Mouse (Mus musculus) C2C12 (cell line): ENCODE results near the gene Mmel1. TPM values are rescaled to one million over a fixed set of nuclear protein-coding genes. Genes with fewer than 3 reads are reported as not detected.

Experiments used
- H3K27me3 ChIP-seq: one replicate; pipeline ENCODE4 v1.6.1; 2011; ENCODE audit not compliant: control insufficient read depth, insufficient read depth, insufficient read length
- H3K36me3 ChIP-seq: one replicate; pipeline ENCODE4 v1.6.1; 2011; ENCODE audit not compliant: control insufficient read depth, insufficient read depth
- H3K4me3 ChIP-seq: one replicate; pipeline ENCODE4 v1.5.1; 2011; ENCODE audit warnings: mild to moderate bottlenecking, control low read depth; ENCODE audit not compliant: poor library complexity, insufficient read depth, severe bottlenecking
- H3K79me2 ChIP-seq: one replicate; pipeline ENCODE4 v1.6.1; 2011; ENCODE audit not compliant: control insufficient read depth, insufficient read depth
- H3K79me3 ChIP-seq: one replicate; pipeline ENCODE4 v1.6.1; 2011; ENCODE audit warnings: low read depth, control low read depth
- H3ac ChIP-seq: one replicate; pipeline ENCODE3; 2011; ENCODE audit warnings: low read depth; ENCODE audit not compliant: control insufficient read depth, insufficient read length
- CEBPB ChIP-seq: IDR thresholded peaks from one replicate; pipeline ENCODE4 v1.6.1; 2011; ENCODE audit warnings: low read depth, mild to moderate bottlenecking, control low read depth, moderate library complexity
- CTCF ChIP-seq: IDR thresholded peaks from one replicate; pipeline ENCODE4 v1.5.1; 2011; ENCODE audit not compliant: control insufficient read depth, insufficient read depth, insufficient read length
- FOSL1 ChIP-seq: IDR thresholded peaks from one replicate; pipeline ENCODE4 v1.8.0; 2011; ENCODE audit warnings: mild to moderate bottlenecking, low read length; ENCODE audit not compliant: poor library complexity, insufficient read depth, severe bottlenecking
- MAX ChIP-seq: IDR thresholded peaks from one replicate; pipeline ENCODE4 v1.6.1; 2011; ENCODE audit warnings: mild to moderate bottlenecking, control low read depth
- MYOD1 ChIP-seq: IDR thresholded peaks from one replicate; pipeline ENCODE4 v1.6.1; 2011; ENCODE audit warnings: low read depth; ENCODE audit not compliant: control insufficient read depth, insufficient read length
- MYOG ChIP-seq: IDR thresholded peaks from one replicate; pipeline ENCODE4 v1.6.1; 2011; ENCODE audit not compliant: control insufficient read depth, insufficient read length; ENCODE audit errors: extremely low read depth
- USF1 ChIP-seq: IDR thresholded peaks from one replicate; pipeline ENCODE4 v1.6.1; 2011; ENCODE audit warnings: low read depth, mild to moderate bottlenecking, control low read depth, moderate library complexity
- polyA plus RNA-seq: library from polyadenylated mRNA; unstranded; fragments of >200 nt; fragmentation: generic; extraction: Trizol; gene quantifications from one replicate; pipeline ENCODE4 v1.2.1, GENCODE M21; 2012; ENCODE audit warnings: missing spikeins

The Mmel1 gene
- polyA plus RNA-seq, 1 experiment: 0.04 TPM

- H3K79me2 ChIP-seq: no peaks in the 10 kb centered on the region
- no peak overlapping the region for H3ac ChIP-seq
- TF ChIP-seq MAX: no peak
- no peak for TF ChIP-seq FOSL1
- no peak for TF ChIP-seq CTCF
- no peak for TF ChIP-seq CEBPB
- TF ChIP-seq MYOG: no peak
- TF ChIP-seq MYOD1: no peak
- no peak for TF ChIP-seq USF1
- H3K4me3 ChIP-seq: no peak overlapping the region
- no peaks in the 10 kb centered on the region for H3K36me3 ChIP-seq
- peaks cover 10% of the 10 kb centered on the region for H3K27me3 ChIP-seq
- H3K79me3 ChIP-seq: no peaks in the 10 kb centered on the region
These were observed 47.3 kb downstream of the Mmel1 start for GRCm38 (mm10) chr4:154916662-154917061.

- Histone ChIP-seq H3K36me3 (no peaks in the 10 kb centered on the region), H3K4me3 (no peak overlapping the region), H3ac (no peak overlapping the region), H3K79me3 (no peaks in the 10 kb centered on the region), H3K27me3 (peaks cover 13% of the 10 kb centered on the region), H3K79me2 (no peaks in the 10 kb centered on the region)
- no peak for TF ChIP-seq CTCF
- no peak for TF ChIP-seq CEBPB
- TF ChIP-seq USF1: no peak
- TF ChIP-seq FOSL1: no peak
These were observed 52.9 kb downstream of the Mmel1 start for GRCm38 (mm10) chr4:154922291-154922690.

- H3K79me3 ChIP-seq: no peaks in the 10 kb centered on the region
- no peaks in the 10 kb centered on the region for H3K79me2 ChIP-seq
- TF ChIP-seq MAX: no peak
- no peak for TF ChIP-seq USF1
- no peak for TF ChIP-seq MYOG
- no peak for TF ChIP-seq MYOD1
- no peak for TF ChIP-seq FOSL1
- TF ChIP-seq CEBPB: no peak
- no peak for TF ChIP-seq CTCF
- no peaks in the 10 kb centered on the region for H3K36me3 ChIP-seq
- H3K27me3 ChIP-seq: peaks cover 13% of the 10 kb centered on the region
- H3ac ChIP-seq: no peak overlapping the region
- H3K4me3 ChIP-seq: no peak overlapping the region
These were observed 53.5 kb downstream of the Mmel1 start for GRCm38 (mm10) chr4:154922931-154923330.

GRCm38 (mm10) chr4:154925413-154925812 lies 56.0 kb downstream of the Mmel1 start:
- Histone ChIP-seq H3K79me2 (no peaks in the 10 kb centered on the region), H3K4me3 (no peak overlapping the region), H3K79me3 (no peaks in the 10 kb centered on the region), H3ac (no peak overlapping the region), H3K27me3 (peaks cover 20% of the 10 kb centered on the region), H3K36me3 (no peaks in the 10 kb centered on the region)
- TF ChIP-seq CEBPB (no peak), USF1 (no peak), MYOD1 (no peak), MAX (no peak), CTCF (no peak), MYOG (no peak), FOSL1 (no peak)

GRCm38 (mm10) chr4:154926969-154927898 lies 57.8 kb downstream of the Mmel1 start:
- Histone ChIP-seq H3K4me3 (no peak overlapping the region), H3ac (no peak overlapping the region), H3K27me3 (peaks cover 19% of the 10 kb centered on the region), H3K79me3 (no peaks in the 10 kb centered on the region), H3K36me3 (no peaks in the 10 kb centered on the region), H3K79me2 (no peaks in the 10 kb centered on the region)
- TF ChIP-seq MYOD1 (no peak), MAX (no peak), USF1 (no peak), MYOG (no peak), CTCF (no peak), CEBPB (no peak), FOSL1 (no peak)

GRCm38 (mm10) chr4:154927899-154928337 lies 58.5 kb downstream of the Mmel1 start:
- Histone ChIP-seq H3K79me3 (no peaks in the 10 kb centered on the region), H3ac (no peak overlapping the region), H3K79me2 (no peaks in the 10 kb centered on the region), H3K27me3 (peaks cover 21% of the 10 kb centered on the region), H3K4me3 (no peak overlapping the region), H3K36me3 (no peaks in the 10 kb centered on the region)
- TF ChIP-seq USF1 (no peak), FOSL1 (no peak), MYOD1 (no peak)
